Mouse (Mus musculus): ENCODE measurements around the gene Arhgdib. TPM values are rescaled to one million over a fixed set of nuclear protein-coding genes. Genes with fewer than 3 reads are reported as not detected.

Arhgdib gene
- polyA plus RNA-seq, 1 experiment from 2014 or later, result 152 TPM

DNA sequence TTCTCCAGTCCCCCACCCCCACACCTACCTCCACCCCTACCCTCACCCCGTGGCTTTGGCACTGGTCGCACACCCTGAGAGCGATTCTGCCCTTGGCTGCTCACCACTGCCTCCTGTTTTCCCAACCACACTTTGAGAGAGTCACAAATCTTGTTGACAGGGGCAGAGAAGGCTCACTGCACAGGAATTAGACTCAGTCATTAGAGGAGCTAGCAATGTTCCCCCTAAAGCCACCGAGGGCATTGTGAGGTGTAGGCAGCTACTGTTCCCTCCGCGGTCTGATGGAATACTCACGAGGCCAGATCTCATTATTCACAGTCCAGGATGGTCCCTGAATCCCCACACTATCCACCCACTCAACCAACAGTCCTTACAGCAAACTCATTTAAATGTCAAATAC, 15.4 kb upstream of the Arhgdib start:
- Histone ChIP-seq H3K9ac (ENCODE audit: low read length) (no peak overlapping the region), H3K4me1 (ENCODE audit: control insufficient read depth, insufficient read depth, low read length) (no peaks in the 10 kb centered on the region), H3K9me3 (replicated peaks; ENCODE audit: control insufficient read depth, low read length) (no peaks in the 10 kb centered on the region), H3K36me3 (ENCODE audit: control insufficient read depth, insufficient read depth) (no peaks in the 10 kb centered on the region), H3K27ac (ENCODE audit: low read length) (no peak overlapping the region), H3K27me3 (ENCODE audit: control insufficient read depth, insufficient read depth, low read length) (no peaks in the 10 kb centered on the region), H3K4me2 (ENCODE audit: low read depth, low read length) (no peak overlapping the region), H3K4me3 (ENCODE audit: low read length) (no peak overlapping the region)
- 59% methylated on average over 7 of the region's 7 CpGs for WGBS
- ATAC-seq (replicated peaks; ENCODE audit: extremely low read depth, insufficient read depth, low FRiP score), result no peak

GRCm38 (mm10) chr6:136955240-136955639, 13.5 kb upstream of the Arhgdib start:
- no peak for ATAC-seq (replicated peaks; ENCODE audit: extremely low read depth, insufficient read depth, low FRiP score)
- no peak overlapping the region for H3K4me2 ChIP-seq (ENCODE audit: low read depth, low read length)

DNA sequence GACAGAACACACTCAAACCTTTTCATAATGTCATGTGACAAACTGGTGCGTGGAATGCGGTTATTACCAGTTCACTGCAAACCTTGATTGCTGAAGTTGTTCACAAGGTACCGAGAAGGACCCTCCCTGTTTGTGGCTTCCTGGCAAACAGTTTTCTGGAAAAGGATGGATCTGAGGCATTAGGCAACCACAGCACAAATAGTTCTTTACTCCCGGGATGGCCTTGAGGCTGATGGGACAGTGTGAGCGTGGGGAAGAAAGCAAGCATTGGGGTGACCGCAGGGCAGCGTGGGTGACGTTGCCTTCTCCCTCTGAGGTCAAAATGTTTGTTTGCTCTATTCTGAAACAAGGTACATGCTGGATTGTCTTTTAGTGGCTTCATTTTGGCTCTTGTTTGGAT, 13.0 kb upstream of the Arhgdib start:
- 82% methylated on average over 8 of the region's 8 CpGs for WGBS
- H3K9ac ChIP-seq (ENCODE audit: low read length), result no peak overlapping the region
- no peak for ATAC-seq (replicated peaks; ENCODE audit: extremely low read depth, insufficient read depth, low FRiP score)

More at GRCm38 (mm10) chr6:136955240-136955639, 13.5 kb upstream of the Arhgdib start:
- no peaks in the 10 kb centered on the region for H3K27me3 ChIP-seq (ENCODE audit: control insufficient read depth, insufficient read depth, low read length)
- no peaks in the 10 kb centered on the region for H3K36me3 ChIP-seq (ENCODE audit: control insufficient read depth, insufficient read depth)
- H3K4me3 ChIP-seq (ENCODE audit: low read length), result no peak overlapping the region
- no peak overlapping the region for H3K9ac ChIP-seq (ENCODE audit: low read length)
- no peaks in the 10 kb centered on the region for H3K9me3 ChIP-seq (replicated peaks; ENCODE audit: control insufficient read depth, low read length)
- no peak overlapping the region for H3K27ac ChIP-seq (ENCODE audit: low read length)
- 88% methylated on average over 3 of the region's 3 CpGs for WGBS
- no peaks in the 10 kb centered on the region for H3K4me1 ChIP-seq (ENCODE audit: control insufficient read depth, insufficient read depth, low read length)

DNA sequence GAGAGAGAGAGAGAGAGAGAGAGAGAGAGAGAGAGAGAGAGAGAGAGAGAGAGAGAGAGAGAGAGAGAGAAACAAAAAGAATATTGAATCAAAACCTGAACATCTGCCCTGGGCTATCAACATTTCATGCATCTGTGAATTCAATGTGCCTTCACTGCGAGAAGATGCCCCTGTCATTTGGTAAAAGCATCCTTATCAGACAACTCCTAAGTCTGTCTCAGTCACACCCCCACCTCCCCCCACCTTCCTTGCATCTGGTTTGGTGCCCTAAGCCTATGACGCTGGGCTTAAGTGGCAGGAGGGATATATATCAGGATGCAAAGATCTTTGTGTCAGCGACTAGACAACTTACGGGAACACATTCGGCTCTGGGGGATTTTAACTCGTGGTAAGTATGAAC, 12.5 kb upstream of the Arhgdib start:
- Histone ChIP-seq H3K27me3 (ENCODE audit: control insufficient read depth, insufficient read depth, low read length) (no peaks in the 10 kb centered on the region), H3K4me3 (ENCODE audit: low read length) (no peak overlapping the region), H3K4me2 (ENCODE audit: low read depth, low read length) (no peak overlapping the region), H3K9me3 (replicated peaks; ENCODE audit: control insufficient read depth, low read length) (no peaks in the 10 kb centered on the region), H3K9ac (ENCODE audit: low read length) (no peak overlapping the region), H3K4me1 (ENCODE audit: control insufficient read depth, insufficient read depth, low read length) (no peaks in the 10 kb centered on the region), H3K36me3 (ENCODE audit: control insufficient read depth, insufficient read depth) (no peaks in the 10 kb centered on the region), H3K27ac (ENCODE audit: low read length) (no peak overlapping the region)
- 64% methylated on average over 6 of the region's 6 CpGs for WGBS
- no peak for ATAC-seq (replicated peaks; ENCODE audit: extremely low read depth, insufficient read depth, low FRiP score)

More for the DNA sequence above, 13.0 kb upstream of the Arhgdib start:
- no peaks in the 10 kb centered on the region for H3K4me1 ChIP-seq (ENCODE audit: control insufficient read depth, insufficient read depth, low read length)
- H3K27ac ChIP-seq (ENCODE audit: low read length), result no peak overlapping the region
- H3K4me3 ChIP-seq (ENCODE audit: low read length), result no peak overlapping the region
- H3K4me2 ChIP-seq (ENCODE audit: low read depth, low read length), result no peak overlapping the region
- no peaks in the 10 kb centered on the region for H3K27me3 ChIP-seq (ENCODE audit: control insufficient read depth, insufficient read depth, low read length)
- no peaks in the 10 kb centered on the region for H3K36me3 ChIP-seq (ENCODE audit: control insufficient read depth, insufficient read depth)
- no peaks in the 10 kb centered on the region for H3K9me3 ChIP-seq (replicated peaks; ENCODE audit: control insufficient read depth, low read length)

DNA sequence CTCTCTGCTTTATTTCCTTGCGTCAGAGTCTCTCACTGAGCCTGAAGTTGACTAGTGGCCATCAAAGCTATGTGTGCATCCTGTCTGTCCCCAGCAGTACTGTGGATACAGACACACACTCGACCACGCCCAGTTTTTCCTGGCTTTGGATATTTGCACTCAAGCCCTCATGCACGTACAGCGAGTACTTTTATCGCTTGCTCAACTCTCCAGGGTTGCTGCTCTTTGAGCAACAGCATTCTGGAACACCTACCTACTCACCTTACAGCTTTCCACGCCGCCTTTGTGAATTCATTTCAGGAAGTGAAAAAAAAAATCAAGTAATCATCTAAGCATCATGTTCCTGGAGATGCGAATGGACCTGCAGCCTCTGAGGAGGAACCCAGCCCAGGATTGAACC, 11.2 kb upstream of the Arhgdib start:
- no peaks in the 10 kb centered on the region for H3K27me3 ChIP-seq (ENCODE audit: control insufficient read depth, insufficient read depth, low read length)
- no peaks in the 10 kb centered on the region for H3K4me1 ChIP-seq (ENCODE audit: control insufficient read depth, insufficient read depth, low read length)
- no peak for ATAC-seq (replicated peaks; ENCODE audit: extremely low read depth, insufficient read depth, low FRiP score)
- H3K4me2 ChIP-seq (ENCODE audit: low read depth, low read length), result no peak overlapping the region
- H3K9me3 ChIP-seq (replicated peaks; ENCODE audit: control insufficient read depth, low read length), result no peaks in the 10 kb centered on the region
- no peak overlapping the region for H3K4me3 ChIP-seq (ENCODE audit: low read length)
- H3K36me3 ChIP-seq (ENCODE audit: control insufficient read depth, insufficient read depth), result no peaks in the 10 kb centered on the region
- 77% methylated on average over 9 of the region's 9 CpGs for WGBS
- H3K9ac ChIP-seq (ENCODE audit: low read length), result no peak overlapping the region
- no peak overlapping the region for H3K27ac ChIP-seq (ENCODE audit: low read length)

GRCm38 (mm10) chr6:136950171-136950570, 8.5 kb upstream of the Arhgdib start:
- Histone ChIP-seq H3K4me2 (ENCODE audit: low read depth, low read length) (no peak overlapping the region), H3K4me1 (ENCODE audit: control insufficient read depth, insufficient read depth, low read length) (0 out of 2 replicates have a peak, but pooled peaks cover 2% of the 10 kb centered on the region), H3K9ac (ENCODE audit: low read length) (no peak overlapping the region), H3K9me3 (replicated peaks; ENCODE audit: control insufficient read depth, low read length) (no peaks in the 10 kb centered on the region), H3K27me3 (ENCODE audit: control insufficient read depth, insufficient read depth, low read length) (no peaks in the 10 kb centered on the region), H3K4me3 (ENCODE audit: low read length) (no peak overlapping the region), H3K27ac (ENCODE audit: low read length) (no peak overlapping the region), H3K36me3 (ENCODE audit: control insufficient read depth, insufficient read depth) (no peaks in the 10 kb centered on the region)
- WGBS, result 90% methylated on average over 2 of the region's 2 CpGs
- ATAC-seq (replicated peaks; ENCODE audit: extremely low read depth, insufficient read depth, low FRiP score), result no peak

DNA sequence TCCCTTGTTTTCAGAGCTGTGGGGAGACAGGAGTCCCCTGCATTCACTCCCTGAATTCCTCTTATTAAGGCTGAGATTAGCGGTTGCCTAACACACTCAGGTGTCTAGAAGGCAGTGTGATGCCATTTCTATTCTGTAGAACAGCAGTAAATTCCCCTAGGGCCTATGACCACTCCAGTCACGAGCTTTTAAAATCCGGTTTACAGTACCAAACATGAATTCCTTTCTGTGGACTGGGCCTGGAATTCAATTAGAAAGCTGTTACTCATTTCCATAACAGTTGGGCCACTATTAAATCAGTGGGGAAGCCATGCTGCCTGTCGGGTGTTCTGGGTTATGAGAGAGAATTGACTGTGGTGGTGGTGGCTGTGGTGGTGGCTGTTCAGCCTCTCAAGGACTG, 6.0 kb upstream of the Arhgdib start:
- no peak overlapping the region for H3K4me2 ChIP-seq (ENCODE audit: low read depth, low read length)
- H3K9me3 ChIP-seq (replicated peaks; ENCODE audit: control insufficient read depth, low read length), result no peaks in the 10 kb centered on the region
- no peaks in the 10 kb centered on the region for H3K27me3 ChIP-seq (ENCODE audit: control insufficient read depth, insufficient read depth, low read length)
- no peak overlapping the region for H3K4me3 ChIP-seq (ENCODE audit: low read length)
- no peaks in the 10 kb centered on the region for H3K36me3 ChIP-seq (ENCODE audit: control insufficient read depth, insufficient read depth)
- H3K9ac ChIP-seq (ENCODE audit: low read length), result no peak overlapping the region
- no peak overlapping the region for H3K27ac ChIP-seq (ENCODE audit: low read length)
- 75% methylated on average over 4 of the region's 4 CpGs for WGBS
- no peak for ATAC-seq (replicated peaks; ENCODE audit: extremely low read depth, insufficient read depth, low FRiP score)
- H3K4me1 ChIP-seq (ENCODE audit: control insufficient read depth, insufficient read depth, low read length), result 0 out of 2 replicates have a peak, but pooled peaks cover 2% of the 10 kb centered on the region

DNA sequence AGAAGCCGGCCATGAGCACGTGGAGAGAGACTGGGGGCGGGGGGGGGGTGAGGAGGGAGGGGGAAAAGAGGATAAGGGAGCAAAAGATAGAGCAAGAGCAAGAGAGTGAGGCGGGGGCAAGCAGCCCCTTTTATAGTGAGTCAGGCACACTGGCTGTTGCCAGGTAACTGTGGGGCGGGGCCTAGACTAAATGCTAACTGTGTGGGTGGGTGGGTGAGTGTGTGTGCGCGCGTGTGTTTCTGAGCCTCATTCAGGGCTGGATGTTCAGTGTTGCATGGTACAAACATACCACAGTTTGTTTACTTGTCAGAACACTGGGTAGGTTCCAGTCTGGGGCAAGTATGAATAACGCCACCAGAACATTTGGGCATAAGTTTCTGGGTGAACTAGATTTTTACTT, 5.2 kb upstream of the Arhgdib start:
- no peak overlapping the region for H3K4me2 ChIP-seq (ENCODE audit: low read depth, low read length)
- H3K4me1 ChIP-seq (ENCODE audit: control insufficient read depth, insufficient read depth, low read length), result peaks cover 2% of the 10 kb centered on the region; the same call in 1 of the 2 replicates
- no peak for ATAC-seq (replicated peaks; ENCODE audit: extremely low read depth, insufficient read depth, low FRiP score)
- H3K9me3 ChIP-seq (replicated peaks; ENCODE audit: control insufficient read depth, low read length), result no peaks in the 10 kb centered on the region
- no peak overlapping the region for H3K27ac ChIP-seq (ENCODE audit: low read length)
- no peak overlapping the region for H3K4me3 ChIP-seq (ENCODE audit: low read length)
- H3K9ac ChIP-seq (ENCODE audit: low read length), result no peak overlapping the region
- 61% methylated on average over 9 of the region's 9 CpGs for WGBS
- H3K36me3 ChIP-seq (ENCODE audit: control insufficient read depth, insufficient read depth), result no peaks in the 10 kb centered on the region
- no peaks in the 10 kb centered on the region for H3K27me3 ChIP-seq (ENCODE audit: control insufficient read depth, insufficient read depth, low read length)

DNA sequence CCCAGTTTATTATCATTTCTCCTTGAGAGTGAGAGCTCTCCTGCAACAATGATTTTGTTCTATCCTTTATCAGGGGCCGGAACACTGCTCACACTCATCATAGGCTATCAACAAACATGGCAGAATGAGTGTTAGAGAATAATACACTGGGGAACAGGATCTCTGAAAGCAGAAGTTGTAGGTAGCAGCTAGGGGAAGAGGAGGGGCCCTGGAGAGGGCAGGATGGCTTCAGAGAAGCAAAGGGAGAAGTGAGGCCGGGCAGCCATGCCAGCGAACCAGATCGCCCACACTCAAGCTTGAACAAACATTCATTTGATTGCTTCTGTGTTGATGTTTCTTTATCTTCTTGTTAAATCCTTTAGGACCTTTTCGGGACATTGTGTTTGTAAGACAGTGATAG, 4.5 kb upstream of the Arhgdib start:
- Histone ChIP-seq H3K36me3 (ENCODE audit: control insufficient read depth, insufficient read depth) (no peaks in the 10 kb centered on the region), H3K27ac (ENCODE audit: low read length) (no peak overlapping the region), H3K9ac (ENCODE audit: low read length) (no peak overlapping the region), H3K4me2 (ENCODE audit: low read depth, low read length) (no peak overlapping the region), H3K4me1 (ENCODE audit: control insufficient read depth, insufficient read depth, low read length) (peaks cover 9% of the 10 kb centered on the region), H3K27me3 (ENCODE audit: control insufficient read depth, insufficient read depth, low read length) (no peaks in the 10 kb centered on the region), H3K9me3 (replicated peaks; ENCODE audit: control insufficient read depth, low read length) (no peaks in the 10 kb centered on the region), H3K4me3 (ENCODE audit: low read length) (no peak overlapping the region)
- WGBS, result 66% methylated on average over 5 of the region's 5 CpGs
- ATAC-seq (replicated peaks; ENCODE audit: extremely low read depth, insufficient read depth, low FRiP score), result no peak

DNA sequence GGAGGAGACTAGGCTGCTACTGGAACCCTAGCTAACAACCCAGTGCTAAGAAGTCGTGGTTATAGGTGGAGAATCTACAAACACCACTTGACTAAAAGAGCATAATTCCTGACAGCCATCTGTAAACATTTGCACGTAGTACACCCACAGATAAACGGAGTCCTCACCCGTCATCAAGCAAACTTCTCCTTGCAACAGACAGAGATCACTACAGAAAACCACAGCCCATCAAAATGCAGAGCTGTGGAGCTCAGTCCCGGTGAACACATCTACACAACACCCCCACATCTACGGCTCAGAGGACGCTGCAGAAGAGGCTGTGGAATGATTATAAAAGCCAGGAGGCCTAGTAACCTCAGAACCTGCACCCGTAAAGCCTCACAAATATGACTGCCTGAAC, 2.8 kb upstream of the Arhgdib start:
- Histone ChIP-seq H3K9me3 (replicated peaks; ENCODE audit: control insufficient read depth, low read length) (no peaks in the 10 kb centered on the region), H3K9ac (ENCODE audit: low read length) (no peak overlapping the region), H3K4me1 (ENCODE audit: control insufficient read depth, insufficient read depth, low read length) (peaks cover 17% of the 10 kb centered on the region), H3K27ac (ENCODE audit: low read length) (no peak overlapping the region), H3K36me3 (ENCODE audit: control insufficient read depth, insufficient read depth) (no peaks in the 10 kb centered on the region), H3K4me3 (ENCODE audit: low read length) (no peak overlapping the region), H3K27me3 (ENCODE audit: control insufficient read depth, insufficient read depth, low read length) (no peaks in the 10 kb centered on the region), H3K4me2 (ENCODE audit: low read depth, low read length) (no peak overlapping the region)
- 70% methylated on average over 8 of the region's 8 CpGs for WGBS
- no peak for ATAC-seq (replicated peaks; ENCODE audit: extremely low read depth, insufficient read depth, low FRiP score)

Data from heart, embryonic 16.5 days (tissue).